8 mouse cellular contexts compared by ENCODE assay signal in the genomic region with DNA sequence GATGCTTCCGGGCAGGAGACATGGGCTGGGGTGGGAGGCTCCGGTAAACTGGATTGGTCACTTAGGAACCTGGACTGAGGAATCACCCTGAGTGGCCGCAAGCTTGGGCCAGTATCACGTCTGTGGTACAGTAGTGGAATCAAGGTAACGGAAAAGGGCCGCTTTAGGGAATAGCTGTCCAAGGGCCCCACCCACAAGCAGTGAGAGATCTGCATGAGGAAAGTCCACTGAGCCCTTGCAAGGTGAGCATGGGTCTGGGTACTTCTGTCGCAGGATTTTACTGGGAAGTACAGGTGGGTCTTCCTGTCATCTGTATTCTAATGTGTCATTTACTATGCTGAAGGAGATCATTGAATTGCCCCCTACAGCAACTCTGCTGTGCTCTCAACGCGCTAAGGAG. TPM values are rescaled to one million over a fixed set of nuclear protein-coding genes. Genes with fewer than 3 reads are reported as not detected.
A peak's percentile ranks its signal among the peaks of the same experiment; 100 is the strongest.
DNase-seq lines count a peak whose midpoint lies in the region; ATAC-seq and TF ChIP-seq lines count a peak whose summit lies in the region.
"Had no signal": no experiment of that assay in that cellular context is flagged by ENCODE, and none has a peak within 500 bp of the region (broad histone marks: within the 10 kb centered on the region; RNA-seq: fewer than 3 reads in every experiment).

No protein-coding gene starts in this region.

- DNase-seq in lung, postnatal 4 days = no peak
- no peak for DNase-seq in forebrain, postnatal 0 days
- DNase-seq in liver, embryonic 13.5 days = no peak
- DNase-seq in testis, postnatal 10 days (ENCODE audit: low spot score) = peak; percentile 35
- DNase-seq in thymus, postnatal 10 days (ENCODE audit: low spot score in 2 of 2) = no peak
- no peak for DNase-seq in kidney, postnatal 4 days

- 0 out of 2 replicates have a peak, but pooled peaks cover 2% of the 10 kb centered on the region for H3K27me3 ChIP-seq in lung, embryonic 16.5 days (ENCODE audit: control insufficient read depth, insufficient read depth, low read depth, low read length)
- no peaks in the 10 kb centered on the region for H3K27me3 ChIP-seq in forebrain, postnatal 0 days (ENCODE audit: insufficient read depth, low read length)
- peaks cover 48% of the 10 kb centered on the region for H3K27me3 ChIP-seq in liver, embryonic 13.5 days

- 72% methylated on average over 9 of the region's 9 CpGs for WGBS in lung, embryonic 16.5 days
- 81% methylated on average over 9 of the region's 9 CpGs for WGBS in forebrain, postnatal 0 days
- WGBS in liver, embryonic 13.5 days (ENCODE audit: insufficient replicate concordance) = 67% methylated on average over 9 of the region's 9 CpGs

- H3K9me3 ChIP-seq in lung, embryonic 16.5 days (ENCODE audit: control insufficient read depth, low read length) = no peaks in the 10 kb centered on the region
- H3K9me3 ChIP-seq in forebrain, postnatal 0 days (ENCODE audit: low read length) = no peaks in the 10 kb centered on the region
- no peaks in the 10 kb centered on the region for H3K9me3 ChIP-seq in liver, embryonic 13.5 days (replicated peaks)

- no peak for ATAC-seq in lung, embryonic 16.5 days (ENCODE audit: low read depth)
- ATAC-seq in forebrain, postnatal 0 days = no peak
- no peak for ATAC-seq in liver, embryonic 13.5 days (ENCODE audit: low read depth)
- ATAC-seq: activated CD4-positive, CD25-positive, alpha-beta regulatory T cell, adult 4 months had no signal

- H3K27ac ChIP-seq in lung, embryonic 16.5 days (ENCODE audit: low read length) = no peak overlapping the region
- H3K27ac ChIP-seq in forebrain, postnatal 0 days (ENCODE audit: low read depth, low read length) = no peak overlapping the region
- H3K27ac ChIP-seq in liver, embryonic 13.5 days = no peak overlapping the region

- H3K4me2 ChIP-seq in lung, embryonic 16.5 days (ENCODE audit: low read depth, low read length) = peak overlapping the region; percentile 95
- peak overlapping the region; percentile 100 for H3K4me2 ChIP-seq in forebrain, postnatal 0 days (ENCODE audit: low read depth)
- peak overlapping the region; percentile 78 for H3K4me2 ChIP-seq in liver, embryonic 13.5 days

- H3K4me1 ChIP-seq in lung, embryonic 16.5 days (replicated peaks; ENCODE audit: control insufficient read depth, insufficient read depth, low read length) = peaks cover 5% of the 10 kb centered on the region; the same call in 1 of the 2 replicates
- H3K4me1 ChIP-seq in forebrain, postnatal 0 days (ENCODE audit: insufficient read depth) = 0 out of 2 replicates have a peak, but pooled peaks cover 5% of the 10 kb centered on the region
- H3K4me1 ChIP-seq in liver, embryonic 13.5 days (replicated peaks) = peaks cover 19% of the 10 kb centered on the region

- peak overlapping the region; percentile 62 for H3K4me3 ChIP-seq in lung, embryonic 16.5 days (ENCODE audit: low read length)
- H3K4me3 ChIP-seq in forebrain, postnatal 0 days (ENCODE audit: low read depth, low read length) = peak overlapping the region; percentile 63
- no peak overlapping the region for H3K4me3 ChIP-seq in liver, embryonic 13.5 days (replicated peaks)

- H3K36me3 ChIP-seq in lung, embryonic 16.5 days (ENCODE audit: control insufficient read depth, insufficient read depth, low read length) = no peaks in the 10 kb centered on the region
- no peaks in the 10 kb centered on the region for H3K36me3 ChIP-seq in forebrain, postnatal 0 days (ENCODE audit: insufficient read depth)
- no peaks in the 10 kb centered on the region for H3K36me3 ChIP-seq in liver, embryonic 13.5 days

- peak overlapping the region; percentile 68 for H3K9ac ChIP-seq in lung, embryonic 16.5 days (ENCODE audit: low read length)
- no peak overlapping the region for H3K9ac ChIP-seq in forebrain, postnatal 0 days
- no peak overlapping the region for H3K9ac ChIP-seq in liver, embryonic 13.5 days

- TF ChIP-seq CTCF in forebrain, postnatal 0 days (IDR thresholded peaks at IDR 0.05; ENCODE audit: low read depth) = no peak

RNA-seq across cellular contexts. Expression of a gene that starts 1.8 kb away (rescaled TPM):
- polyA plus RNA-seq in lung, embryonic 16.5 days (2015; fragmentation: Nextera tagmentation; extraction: Ambion mirVana) = 41.4 and 47.4 TPM in 2 replicates
- 6.8 and 9.8 TPM in 2 replicates for total RNA-seq in forebrain, postnatal 0 days (2014; rRNA removed)
- 6.0 and 6.1 TPM in 2 replicates for polyA plus RNA-seq in forebrain, postnatal 0 days (2015; fragmentation: Nextera tagmentation; extraction: Ambion mirVana)
- 4.1 and 4.4 TPM in 2 replicates for polyA plus RNA-seq in liver, embryonic 13.5 days (2015; fragmentation: Nextera tagmentation; extraction: Ambion mirVana)
- polyA plus RNA-seq: activated CD4-positive, CD25-positive, alpha-beta regulatory T cell, adult 4 months had no signal

RNA-seq across cellular contexts. Expression of a gene that starts 32.9 kb away (rescaled TPM):
- polyA plus RNA-seq in lung, embryonic 16.5 days (2015; fragmentation: Nextera tagmentation; extraction: Ambion mirVana) = 12.6 and 15.6 TPM in 2 replicates
- total RNA-seq in forebrain, postnatal 0 days (2014; rRNA removed) = 27.6 and 30.9 TPM in 2 replicates
- 47.9 and 50.7 TPM in 2 replicates for polyA plus RNA-seq in forebrain, postnatal 0 days (2015; fragmentation: Nextera tagmentation; extraction: Ambion mirVana)
- 3.1 TPM in 2 replicates for polyA plus RNA-seq in liver, embryonic 13.5 days (2015; fragmentation: Nextera tagmentation; extraction: Ambion mirVana)
